Mouse (Mus musculus) colon, adult 2 months (tissue): ENCODE data around the gene Slco2a1. TPM values are rescaled to one million over a fixed set of nuclear protein-coding genes. Genes with fewer than 3 reads are reported as not detected.

Experiments used
- polyA plus RNA-seq: library from polyadenylated mRNA; depleted of rRNA; stranded (reverse); fragments of >200 nt; gene quantifications from 2 replicates; pipeline ENCODE4 v1.2.3, GENCODE M21; 2012; rRNA removed

The Slco2a1 gene
- polyA plus RNA-seq: 44.1 and 59.8 TPM in 2 replicates

DNA sequence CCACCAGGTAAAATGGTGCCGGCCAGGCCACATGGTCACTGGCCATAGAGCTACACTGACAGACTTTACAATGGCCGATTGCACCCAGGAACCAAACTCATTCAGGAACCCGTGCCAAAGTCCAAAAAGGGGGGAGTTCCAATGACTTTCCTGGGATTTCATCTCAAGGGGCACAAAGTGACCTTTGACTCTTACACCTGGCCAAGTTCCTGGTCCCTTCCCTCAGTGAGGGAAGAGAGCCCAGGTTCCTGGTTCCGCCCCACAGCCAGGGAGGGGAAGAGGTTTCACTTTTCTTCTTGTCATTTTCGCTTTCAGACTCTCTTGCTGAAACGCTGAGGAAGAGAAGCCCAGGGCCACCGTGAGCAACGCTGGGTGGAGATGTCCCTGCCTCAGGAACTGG lies at the start of gene Slco2a1:
Slco2a1 (plus strand) TSS at position 251 of the 400 bp plus-strand sequence.

DNA sequence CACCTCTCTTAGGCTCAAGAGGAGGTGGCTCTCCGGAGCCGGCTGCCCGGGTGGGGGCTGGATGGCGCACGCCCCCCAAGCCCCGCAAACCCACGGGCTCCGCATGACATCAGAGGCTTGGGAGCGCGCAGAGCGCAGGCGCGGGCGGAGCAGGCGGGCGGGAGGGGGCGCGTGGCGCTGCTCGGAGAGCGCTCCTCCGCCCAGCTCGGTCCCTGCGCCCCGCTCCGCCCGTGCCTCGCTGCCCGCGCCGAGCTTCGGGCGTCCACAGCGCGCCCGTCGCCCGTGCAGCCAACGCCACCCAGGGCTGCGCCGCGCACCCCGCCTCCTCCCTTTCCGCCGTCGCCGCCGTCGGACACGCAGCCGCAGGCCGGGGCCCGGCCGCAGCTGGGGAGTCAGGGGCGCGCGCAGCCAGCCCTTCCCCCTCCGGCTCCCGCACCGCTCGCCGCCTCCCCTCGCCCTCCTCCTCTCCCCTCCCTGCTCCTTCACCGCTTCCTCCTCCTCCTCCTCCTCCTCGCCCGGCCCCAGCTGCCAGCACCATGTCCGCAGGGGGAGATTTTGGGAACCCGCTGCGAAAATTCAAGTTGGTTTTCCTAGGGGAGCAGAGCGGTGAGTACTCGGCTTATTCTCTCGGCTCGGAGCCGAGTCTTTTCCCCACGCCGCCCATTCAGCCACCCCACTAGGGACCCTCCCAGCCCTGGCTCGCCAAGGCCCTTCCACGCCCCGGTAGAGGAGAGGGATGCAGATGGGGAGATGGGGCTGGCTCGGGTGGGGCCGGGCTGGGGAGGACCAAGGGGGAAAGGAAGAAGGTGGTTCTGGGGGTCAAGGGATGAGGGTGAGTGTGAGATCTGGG lies 123.3 kb downstream of the Slco2a1 start, which contains the start of gene Rab6b:
Rab6b (plus strand) TSS at position 167 of the 850 bp plus-strand sequence.

Other genes with a start within 250 kb of the Slco2a1 start
- 36.0 and 41.7 TPM in 2 replicates for gene Ryk, start 153.8 kb upstream of the Slco2a1 start, polyA plus RNA-seq
- 2.0 and 12.6 TPM in 2 replicates for gene Rab6b, start 123.1 kb downstream of the Slco2a1 start, polyA plus RNA-seq
- gene Srprb, start 213.4 kb downstream of the Slco2a1 start, polyA plus RNA-seq: 42.5 and 43.0 TPM in 2 replicates
- gene Gm20425, start 241.6 kb downstream of the Slco2a1 start, polyA plus RNA-seq: not detected in 2 replicates
- gene Trf, start 241.7 kb downstream of the Slco2a1 start, polyA plus RNA-seq: 103 and 173 TPM in 2 replicates